Mouse (Mus musculus) cerebellum, postnatal 36 days (tissue): Measurements from ENCODE around the gene Ehd1.
A peak's percentile ranks its signal among the peaks of the same experiment; 100 is the strongest.

Source experiments
- DNase-seq, 2 experiments: peaks; one replicate each; pipeline ENCODE4 v3.0.0; 2021 to 2022; ENCODE audit warnings: mixed read lengths in 2 of 2

Gene Ehd1

GRCm38 (mm10) chr19:6276426-6277421 is at the start of gene Ehd1:
Gene Ehd1 (plus strand): TSS chr19:6276725.
- DNase-seq, result peak; percentile 96 to 97

- DNase-seq, result no peak
Observed at GRCm38 (mm10) chr19:6226763-6227162, 49.8 kb upstream of the Ehd1 start.

DNA sequence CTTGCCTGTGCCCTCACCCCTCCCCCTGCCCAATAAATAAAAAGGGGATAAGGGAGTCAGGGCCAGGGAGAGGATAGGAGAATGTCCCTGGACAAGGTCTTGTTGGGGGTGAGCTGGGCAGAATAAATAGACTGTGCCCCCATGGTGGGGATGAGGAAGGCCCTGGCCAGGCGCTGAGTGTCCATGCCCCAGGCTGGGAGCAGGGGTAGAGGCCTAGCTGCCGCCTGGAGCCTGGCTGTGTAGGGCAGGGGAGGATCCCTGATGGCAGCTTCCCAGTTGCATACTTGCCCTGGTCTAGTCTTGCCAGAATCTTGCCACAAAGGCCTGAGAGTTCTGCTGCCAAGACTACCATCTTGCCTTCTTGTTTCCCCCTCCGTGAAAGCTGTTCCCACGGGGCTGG is 48.7 kb upstream of the Ehd1 start:
- no peak for DNase-seq

- DNase-seq, result peak in 1 of 2 experiments; percentile 41
Observed at GRCm38 (mm10) chr19:6230411-6230810, 46.1 kb upstream of the Ehd1 start.

DNA sequence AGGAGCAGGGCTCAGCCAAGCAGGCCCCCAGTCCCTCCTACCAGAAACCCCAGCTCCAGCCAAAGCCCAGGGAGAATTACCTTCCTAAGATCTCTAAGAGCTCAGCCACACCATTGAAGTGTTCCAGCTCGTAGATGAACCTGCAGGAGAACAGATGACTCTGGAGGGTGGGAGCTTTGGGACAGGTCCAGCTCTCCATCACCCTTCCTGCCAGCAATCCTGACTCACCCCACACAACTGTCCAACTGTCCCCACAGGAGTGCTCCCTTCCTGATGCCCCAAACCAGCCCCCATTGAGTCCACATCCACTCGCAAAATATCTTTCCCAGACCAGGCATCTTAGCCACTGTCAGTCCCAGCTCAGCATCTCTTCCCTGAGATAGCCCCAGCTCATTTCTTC is 45.5 kb upstream of the Ehd1 start:
- peak in 1 of 2 experiments; percentile 11 for DNase-seq

DNA sequence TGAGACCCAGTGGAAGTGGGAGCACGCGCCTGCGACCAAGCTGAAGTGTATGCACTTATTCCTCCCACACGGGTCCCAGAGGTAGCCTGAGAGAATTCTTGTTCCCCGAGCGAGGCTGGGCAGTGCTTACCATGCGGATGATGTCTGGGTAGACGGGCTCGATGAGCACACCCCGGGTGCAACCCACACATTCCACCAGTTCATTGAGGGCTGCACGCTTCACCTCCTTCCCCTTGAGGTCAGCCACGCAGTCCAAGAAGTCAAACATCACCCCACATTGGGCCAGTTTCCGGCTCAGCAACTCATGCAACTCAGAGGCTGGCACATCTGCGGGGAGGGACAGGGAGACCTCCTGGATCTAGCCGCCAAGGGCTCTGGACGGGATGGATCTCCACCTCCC is 42.9 kb upstream of the Ehd1 start:
- DNase-seq, result peak in 1 of 2 experiments; percentile 9

GRCm38 (mm10) chr19:6234337-6235083 is 42.0 kb upstream of the Ehd1 start:
- DNase-seq, result peak; percentile 20 to 44

DNA sequence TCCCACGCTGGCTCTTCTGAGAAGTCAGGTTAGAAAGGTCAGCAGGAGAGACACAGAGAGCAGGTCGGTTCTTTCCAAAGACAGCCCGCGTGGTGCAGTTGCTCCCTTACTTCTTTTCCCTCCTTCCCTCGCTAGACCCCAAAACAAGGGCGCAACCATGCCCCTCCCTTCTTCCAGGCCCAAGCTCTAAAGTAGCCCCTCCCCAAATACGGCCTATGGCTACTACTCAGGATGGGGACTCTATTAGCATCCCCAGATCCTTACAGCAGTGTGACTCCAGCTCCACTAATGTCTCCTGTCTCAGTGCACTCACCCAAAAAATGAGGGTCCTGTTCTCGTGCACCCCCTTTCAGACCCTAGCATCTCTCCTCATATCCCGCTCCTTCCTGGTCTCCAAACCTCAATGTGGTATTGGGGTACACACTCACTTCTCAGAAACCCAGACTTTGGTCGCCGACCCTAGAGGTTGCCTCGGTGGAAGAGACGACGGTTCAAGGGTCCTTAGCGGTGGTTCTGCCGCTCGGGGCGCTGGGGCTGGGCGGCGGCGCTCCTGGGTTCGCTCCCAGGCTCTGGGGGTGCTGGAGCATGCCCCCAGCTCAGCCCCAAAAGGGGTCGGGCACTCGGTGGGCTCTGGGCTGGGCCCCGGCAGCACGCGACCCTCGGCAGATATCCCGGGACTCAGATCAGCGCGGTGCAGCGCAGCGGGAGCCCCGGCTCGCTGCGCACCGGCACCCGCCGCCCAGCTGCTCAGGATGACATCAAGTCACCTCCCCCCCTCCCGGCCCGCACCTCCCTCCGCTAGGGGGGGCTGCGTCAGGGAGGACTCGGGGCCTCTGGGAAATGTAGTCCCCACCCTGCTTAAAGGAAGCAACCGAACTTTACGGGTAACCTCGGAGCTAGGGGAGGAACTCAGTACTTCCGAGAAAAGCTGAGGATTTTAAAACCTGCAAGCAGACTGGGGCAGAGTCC is 41.2 kb upstream of the Ehd1 start, which contains the start of gene Ppp2r5b:
Gene Ppp2r5b, minus strand, starts transcription at position 789 of the 969 bp plus-strand sequence.
- DNase-seq, result peak; percentile 90 to 95

GRCm38 (mm10) chr19:6236053-6236441 is 40.5 kb upstream of the Ehd1 start:
- peak; percentile 92 to 95 for DNase-seq

DNA sequence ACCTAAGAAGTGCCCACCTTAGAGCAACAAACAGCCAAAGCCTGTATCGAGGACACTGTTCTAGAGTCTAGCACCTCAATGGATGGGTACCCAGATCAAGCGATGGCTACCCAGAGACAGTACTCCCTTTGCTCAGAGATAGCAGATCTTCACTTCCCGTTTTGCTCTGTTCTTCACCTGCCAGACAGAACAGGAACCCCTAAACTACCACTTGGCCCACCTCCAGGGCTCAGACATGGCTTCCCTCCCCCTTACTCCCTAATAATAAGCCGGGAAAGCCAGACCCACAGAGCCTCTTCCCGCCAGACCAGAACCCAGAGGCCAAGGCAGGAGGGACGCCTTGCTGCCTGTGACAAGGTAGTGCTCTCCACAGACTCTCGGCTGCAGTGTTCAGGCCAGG is 39.7 kb upstream of the Ehd1 start:
- DNase-seq, result peak in 1 of 2 experiments; percentile 24

DNA sequence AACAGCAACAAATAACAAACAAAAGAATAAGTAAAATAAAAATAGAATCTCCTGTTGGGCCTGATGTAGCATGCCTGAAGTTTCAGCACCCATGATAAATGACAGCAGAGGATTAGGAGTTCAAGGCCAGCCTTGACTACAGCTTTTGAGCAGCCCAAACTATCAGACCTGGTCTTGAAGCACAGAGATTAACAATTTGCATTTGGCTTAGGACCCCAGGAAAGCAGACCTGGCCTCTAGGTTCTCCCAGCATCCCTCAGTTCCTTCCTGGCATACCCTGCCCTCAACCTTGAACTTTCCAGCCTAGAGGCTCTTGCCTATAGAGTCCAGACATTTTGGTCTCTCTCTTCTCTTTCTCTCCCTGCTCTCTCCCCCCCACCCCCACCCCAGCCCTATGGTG is 37.8 kb upstream of the Ehd1 start:
- DNase-seq, result no peak

DNA sequence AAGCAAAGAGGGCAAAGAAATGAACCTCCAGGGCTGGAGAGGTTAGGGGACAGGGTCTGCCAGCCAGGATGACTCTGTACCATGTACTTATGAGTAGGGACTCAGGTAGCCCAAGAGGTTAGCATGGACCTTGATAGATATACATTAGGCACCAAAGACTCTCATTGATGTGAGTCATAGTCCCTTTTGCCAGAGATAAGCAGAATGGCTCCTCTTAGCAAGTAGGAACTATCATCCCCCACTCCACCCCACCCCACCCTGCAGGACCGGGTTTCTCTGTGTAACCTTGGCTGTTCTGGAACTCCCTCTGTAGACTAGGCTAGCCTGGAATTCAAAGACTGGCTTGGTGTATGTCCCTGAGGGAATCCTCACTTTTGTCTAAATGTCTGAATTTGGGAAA is 36.4 kb upstream of the Ehd1 start:
- no peak for DNase-seq

- no peak for DNase-seq
Observed at GRCm38 (mm10) chr19:6240725-6241124, 35.8 kb upstream of the Ehd1 start.

GRCm38 (mm10) chr19:6241274-6242107 is 35.0 kb upstream of the Ehd1 start, which contains the start of gene Atg2a:
Gene Atg2a (plus strand): TSS chr19:6241668.
- DNase-seq, result peak; percentile 95 to 98

DNA sequence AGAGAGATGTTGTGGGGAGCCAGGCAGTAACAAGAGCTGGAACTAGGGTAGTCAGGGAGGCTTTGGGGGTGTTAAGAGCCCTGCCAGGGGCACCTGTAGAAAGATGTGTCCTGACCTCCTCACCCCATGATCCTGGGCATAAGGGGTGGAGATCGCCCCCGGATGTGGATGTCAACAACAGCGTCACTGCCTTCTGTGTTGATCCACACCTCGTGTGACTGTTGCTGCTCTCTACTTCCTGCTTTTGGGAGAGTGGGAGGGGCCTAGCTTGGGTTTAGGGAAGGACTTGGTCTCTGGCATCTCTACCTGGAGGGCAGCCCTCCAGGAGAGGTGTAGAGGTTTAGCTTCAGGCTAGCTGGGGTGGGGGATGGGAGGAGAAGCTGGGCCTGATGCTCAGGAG is 34.2 kb upstream of the Ehd1 start:
- peak in 1 of 2 experiments; percentile 34 for DNase-seq

- DNase-seq, result no peak
Observed at GRCm38 (mm10) chr19:6243226-6243625, 33.3 kb upstream of the Ehd1 start.

GRCm38 (mm10) chr19:6245806-6246205 is 30.7 kb upstream of the Ehd1 start:
- no peak for DNase-seq

DNA sequence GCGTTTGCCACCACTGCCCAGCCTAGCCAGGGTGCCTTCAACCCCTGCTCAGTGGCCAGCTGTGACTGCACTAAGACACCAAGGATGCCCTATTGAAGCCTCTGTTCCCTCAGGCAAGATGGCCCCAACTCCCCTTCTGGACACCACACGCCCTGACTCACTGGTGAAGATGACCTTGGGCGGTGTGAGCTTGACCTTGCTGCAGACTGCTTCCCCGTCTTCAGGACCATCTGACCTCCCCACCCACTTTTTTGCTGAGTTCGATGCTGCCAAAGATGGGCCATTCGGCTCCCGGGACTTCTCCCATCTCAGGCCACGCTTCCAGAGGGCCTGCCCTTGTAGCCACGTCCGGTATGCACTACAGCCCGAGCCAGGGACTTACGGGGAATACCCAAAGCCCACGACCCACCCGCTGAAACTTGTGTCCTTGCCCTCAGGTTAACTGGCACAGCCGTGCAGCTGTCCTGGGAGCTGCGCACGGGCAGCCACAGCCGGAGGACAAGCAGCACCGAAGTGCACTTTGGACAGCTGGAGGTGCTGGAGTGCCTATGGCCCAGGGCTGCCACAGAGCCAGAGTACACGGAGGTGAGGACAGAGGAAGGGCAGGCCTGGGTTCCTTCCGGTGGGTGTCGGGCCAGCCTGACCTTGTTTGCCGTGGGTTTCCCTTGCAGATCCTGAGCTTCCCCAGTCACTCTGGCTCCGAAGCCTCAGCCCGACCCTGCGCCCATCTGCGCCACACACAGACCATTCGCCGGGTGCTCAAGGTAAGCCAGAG is 28.8 kb upstream of the Ehd1 start:
- no peak for DNase-seq

DNA sequence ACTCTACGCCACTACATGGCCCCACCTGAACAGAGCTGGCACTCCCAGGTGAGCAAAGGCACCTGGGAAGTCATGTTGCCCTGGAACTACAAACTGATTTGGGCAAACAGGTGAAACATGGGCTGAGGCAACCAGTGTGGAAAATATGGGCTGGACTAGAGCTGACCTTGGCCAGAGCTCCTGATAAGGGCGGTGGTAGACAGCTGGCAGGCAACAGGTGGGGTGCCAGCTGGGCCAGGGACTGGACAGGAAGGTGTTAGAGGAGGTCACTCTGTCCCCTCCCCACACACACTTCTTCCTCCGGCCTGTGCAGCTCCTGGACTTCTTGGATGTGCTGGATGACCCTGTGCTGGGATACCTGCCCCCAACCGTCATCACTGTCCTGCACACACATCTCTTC is 23.5 kb upstream of the Ehd1 start:
- DNase-seq, result no peak

DNA sequence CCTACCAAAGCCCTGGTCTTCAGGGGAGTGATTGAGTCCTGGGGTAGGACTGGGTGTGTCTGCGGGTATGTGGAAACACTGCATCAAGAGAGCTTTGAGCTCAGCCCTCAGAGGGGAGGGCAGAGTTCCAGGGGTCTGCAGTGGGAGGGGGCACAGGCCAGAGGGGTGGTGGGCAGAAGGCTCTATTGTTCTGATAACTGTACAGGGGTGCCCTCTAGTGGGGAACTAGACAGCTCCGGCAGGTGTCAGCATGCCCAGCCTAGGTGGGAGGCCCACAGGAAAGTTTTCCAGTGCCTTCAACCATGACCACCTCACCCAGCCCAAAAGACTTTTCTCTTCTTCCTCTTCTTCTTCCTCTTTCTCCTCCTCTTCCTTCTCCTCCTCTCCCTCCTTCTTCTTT is 16.1 kb upstream of the Ehd1 start:
- peak in 1 of 2 experiments; percentile 42 for DNase-seq
